Mouse (Mus musculus): Measurements from ENCODE around the gene Adamts18. TPM values are rescaled to one million over a fixed set of nuclear protein-coding genes. Genes with fewer than 3 reads are reported as not detected.

The Adamts18 gene
- polyA plus RNA-seq, 1 experiment = 0.11 TPM

- H3K36me3 ChIP-seq (ENCODE audit: control insufficient read depth, insufficient read depth, low read length) = no peaks in the 10 kb centered on the region
- no peak overlapping the region for H3K27ac ChIP-seq (ENCODE audit: control insufficient read depth, insufficient read depth, low read depth, low read length)
- H3K4me3 ChIP-seq (ENCODE audit: control insufficient read depth, low read depth, low read length) = no peak overlapping the region
- no peaks in the 10 kb centered on the region for H3K27me3 ChIP-seq (ENCODE audit: control insufficient read depth, insufficient read depth, low read length)
- TF ChIP-seq POLR2A (IDR thresholded peaks at IDR 0.05; ENCODE audit: control insufficient read depth, low read depth, low read length) (no peak), CTCF (IDR thresholded peaks at IDR 0.05; ENCODE audit: control insufficient read depth, insufficient read depth, insufficient replicate concordance, low read depth, low read length) (no peak)
- H3K4me1 ChIP-seq (ENCODE audit: control insufficient read depth, insufficient read depth, low read length) = no peaks in the 10 kb centered on the region
These were observed 127.1 kb downstream of the Adamts18 start for GRCm38 (mm10) chr8:113721459-113721858.

GRCm38 (mm10) chr8:113704968-113705367 is 143.6 kb downstream of the Adamts18 start:
- no peaks in the 10 kb centered on the region for H3K27me3 ChIP-seq (ENCODE audit: control insufficient read depth, insufficient read depth, low read length)
- no peak overlapping the region for H3K27ac ChIP-seq (ENCODE audit: control insufficient read depth, insufficient read depth, low read depth, low read length)
- H3K4me3 ChIP-seq (ENCODE audit: control insufficient read depth, low read depth, low read length) = no peak overlapping the region
- no peaks in the 10 kb centered on the region for H3K36me3 ChIP-seq (ENCODE audit: control insufficient read depth, insufficient read depth, low read length)
- TF ChIP-seq CTCF (IDR thresholded peaks at IDR 0.05; ENCODE audit: control insufficient read depth, insufficient read depth, insufficient replicate concordance, low read depth, low read length) = no peak
- TF ChIP-seq POLR2A (IDR thresholded peaks at IDR 0.05; ENCODE audit: control insufficient read depth, low read depth, low read length) = no peak
- no peaks in the 10 kb centered on the region for H3K4me1 ChIP-seq (ENCODE audit: control insufficient read depth, insufficient read depth, low read length)

GRCm38 (mm10) chr8:113691622-113692343 is 156.8 kb downstream of the Adamts18 start:
- no peaks in the 10 kb centered on the region for H3K27me3 ChIP-seq (ENCODE audit: control insufficient read depth, insufficient read depth, low read length)
- TF ChIP-seq POLR2A (IDR thresholded peaks at IDR 0.05; ENCODE audit: control insufficient read depth, low read depth, low read length) (no peak), CTCF (IDR thresholded peaks at IDR 0.05; ENCODE audit: control insufficient read depth, insufficient read depth, insufficient replicate concordance, low read depth, low read length) (no peak)
- H3K27ac ChIP-seq (ENCODE audit: control insufficient read depth, insufficient read depth, low read depth, low read length) = no peak overlapping the region
- no peaks in the 10 kb centered on the region for H3K36me3 ChIP-seq (ENCODE audit: control insufficient read depth, insufficient read depth, low read length)
- H3K4me1 ChIP-seq (ENCODE audit: control insufficient read depth, insufficient read depth, low read length) = no peaks in the 10 kb centered on the region
- H3K4me3 ChIP-seq (ENCODE audit: control insufficient read depth, low read depth, low read length) = no peak overlapping the region

DNA sequence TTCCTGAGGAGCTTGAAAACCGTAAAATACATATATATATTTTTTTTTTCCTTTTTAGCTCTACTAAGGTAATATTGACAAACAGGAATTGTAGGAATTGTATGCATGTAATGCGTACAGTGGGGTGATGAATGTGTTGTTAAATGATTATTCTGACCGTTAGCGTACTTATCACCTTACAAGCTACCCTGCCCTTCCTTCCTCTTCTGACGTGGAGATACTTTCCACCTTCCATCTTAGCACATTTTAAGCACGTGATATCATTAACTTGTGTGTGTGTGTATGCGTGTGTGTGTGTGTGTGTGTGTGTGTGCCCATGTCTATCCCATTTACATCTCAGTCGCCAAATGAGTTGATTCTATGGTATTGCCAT is 160.0 kb downstream of the Adamts18 start:
- H3K4me3 ChIP-seq (ENCODE audit: control insufficient read depth, low read depth, low read length) = no peak overlapping the region
- H3K27ac ChIP-seq (ENCODE audit: control insufficient read depth, insufficient read depth, low read depth, low read length) = no peak overlapping the region

DNA sequence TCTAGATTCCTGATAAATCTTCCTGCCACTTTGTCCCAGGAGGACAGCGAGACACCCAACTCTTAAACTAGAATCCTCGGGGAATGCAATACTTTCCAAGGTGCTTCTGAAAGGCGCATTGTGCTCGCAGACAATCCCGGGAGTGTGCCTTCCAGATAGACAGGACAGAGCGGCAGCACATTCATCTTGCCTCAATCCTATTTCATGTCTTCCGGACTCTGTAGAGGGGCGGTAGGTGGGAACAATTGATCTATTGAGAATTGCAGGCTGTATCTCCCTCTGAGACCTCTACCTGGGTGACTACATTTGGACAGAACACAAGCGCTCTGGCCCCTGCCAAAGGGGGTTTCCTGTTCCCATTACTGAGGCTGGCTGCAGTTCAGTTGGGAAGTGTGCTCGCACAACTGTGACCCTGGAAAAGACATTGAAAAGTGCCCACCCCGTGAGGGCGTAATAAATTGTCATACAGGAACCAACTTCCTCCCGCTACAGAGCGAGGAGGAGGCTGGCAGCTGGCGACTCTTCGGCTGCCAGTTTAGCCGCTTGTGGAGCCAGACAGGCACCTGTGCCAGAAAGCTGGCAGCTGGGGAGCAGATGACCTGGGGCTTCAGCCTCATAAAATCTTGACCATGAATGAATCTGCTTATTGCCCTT is 160.5 kb downstream of the Adamts18 start:
- Histone ChIP-seq H3K27ac (ENCODE audit: control insufficient read depth, insufficient read depth, low read depth, low read length) (no peak overlapping the region), H3K27me3 (ENCODE audit: control insufficient read depth, insufficient read depth, low read length) (no peaks in the 10 kb centered on the region), H3K4me1 (ENCODE audit: control insufficient read depth, insufficient read depth, low read length) (no peaks in the 10 kb centered on the region), H3K36me3 (ENCODE audit: control insufficient read depth, insufficient read depth, low read length) (no peaks in the 10 kb centered on the region), H3K4me3 (ENCODE audit: control insufficient read depth, low read depth, low read length) (no peak overlapping the region)
- no peak for TF ChIP-seq CTCF (IDR thresholded peaks at IDR 0.05; ENCODE audit: control insufficient read depth, insufficient read depth, insufficient replicate concordance, low read depth, low read length)
- no peak for TF ChIP-seq POLR2A (IDR thresholded peaks at IDR 0.05; ENCODE audit: control insufficient read depth, low read depth, low read length)

More for the DNA sequence above, 160.0 kb downstream of the Adamts18 start:
- Histone ChIP-seq H3K27me3 (ENCODE audit: control insufficient read depth, insufficient read depth, low read length) (no peaks in the 10 kb centered on the region), H3K4me1 (ENCODE audit: control insufficient read depth, insufficient read depth, low read length) (no peaks in the 10 kb centered on the region), H3K36me3 (ENCODE audit: control insufficient read depth, insufficient read depth, low read length) (no peaks in the 10 kb centered on the region)
- TF ChIP-seq CTCF (IDR thresholded peaks at IDR 0.05; ENCODE audit: control insufficient read depth, insufficient read depth, insufficient replicate concordance, low read depth, low read length) (no peak), POLR2A (IDR thresholded peaks at IDR 0.05; ENCODE audit: control insufficient read depth, low read depth, low read length) (no peak)

GRCm38 (mm10) chr8:113679361-113679760 is 169.2 kb downstream of the Adamts18 start:
- no peaks in the 10 kb centered on the region for H3K4me1 ChIP-seq (ENCODE audit: control insufficient read depth, insufficient read depth, low read length)
- no peaks in the 10 kb centered on the region for H3K27me3 ChIP-seq (ENCODE audit: control insufficient read depth, insufficient read depth, low read length)
- TF ChIP-seq CTCF (IDR thresholded peaks at IDR 0.05; ENCODE audit: control insufficient read depth, insufficient read depth, insufficient replicate concordance, low read depth, low read length) = no peak
- no peak overlapping the region for H3K4me3 ChIP-seq (ENCODE audit: control insufficient read depth, low read depth, low read length)
- H3K36me3 ChIP-seq (ENCODE audit: control insufficient read depth, insufficient read depth, low read length) = no peaks in the 10 kb centered on the region
- no peak overlapping the region for H3K27ac ChIP-seq (ENCODE audit: control insufficient read depth, insufficient read depth, low read depth, low read length)

- H3K4me1 ChIP-seq (ENCODE audit: control insufficient read depth, insufficient read depth, low read length) = no peaks in the 10 kb centered on the region
- TF ChIP-seq POLR2A (IDR thresholded peaks at IDR 0.05; ENCODE audit: control insufficient read depth, low read depth, low read length) (no peak), CTCF (IDR thresholded peaks at IDR 0.05; ENCODE audit: control insufficient read depth, insufficient read depth, insufficient replicate concordance, low read depth, low read length) (no peak)
- no peaks in the 10 kb centered on the region for H3K27me3 ChIP-seq (ENCODE audit: control insufficient read depth, insufficient read depth, low read length)
- no peak overlapping the region for H3K27ac ChIP-seq (ENCODE audit: control insufficient read depth, insufficient read depth, low read depth, low read length)
- no peak overlapping the region for H3K4me3 ChIP-seq (ENCODE audit: control insufficient read depth, low read depth, low read length)
- H3K36me3 ChIP-seq (ENCODE audit: control insufficient read depth, insufficient read depth, low read length) = no peaks in the 10 kb centered on the region
These were observed 171.7 kb downstream of the Adamts18 start for GRCm38 (mm10) chr8:113676811-113677210.

Data from testis, adult 2 months (tissue).